Mouse (Mus musculus) ES-Bruce4 (cell line): ENCODE measurements at regions not wholly inside any gene's neighbourhood (a gene's known extent, or its start where the extent isn't known, plus 50 kb on each side); places are given as distances from the start of the nearest gene placed in this dataset.

Source experiments
- H3K27ac ChIP-seq: 2 replicates; pipeline ENCODE4 v1.5.1; 2012; ENCODE audit warnings: low read length, inconsistent platforms; ENCODE audit not compliant: insufficient read depth
- H3K27me3 ChIP-seq: 2 replicates; pipeline ENCODE4 v1.6.1; 2012; ENCODE audit warnings: mild to moderate bottlenecking, low read length, inconsistent platforms; ENCODE audit not compliant: control insufficient read depth, poor library complexity, insufficient read depth, severe bottlenecking
- H3K36me3 ChIP-seq: 2 replicates; pipeline ENCODE4 v1.6.1; 2012; ENCODE audit warnings: inconsistent platforms, mild to moderate bottlenecking, low read length, moderate library complexity; ENCODE audit not compliant: control insufficient read depth, poor library complexity, insufficient read depth, severe bottlenecking
- H3K4me1 ChIP-seq: one replicate; pipeline ENCODE4 v1.8.1; 2011; ENCODE audit warnings: low read length; ENCODE audit not compliant: control insufficient read depth, insufficient read depth
- H3K4me3 ChIP-seq: 2 replicates; pipeline ENCODE4 v1.5.1; 2011; ENCODE audit warnings: low read depth, mild to moderate bottlenecking, low read length
- H3K9ac ChIP-seq: 2 replicates; pipeline ENCODE4 v1.6.1; 2012; ENCODE audit warnings: low read depth, mild to moderate bottlenecking, inconsistent platforms; ENCODE audit not compliant: poor library complexity, severe bottlenecking
- H3K9me3 ChIP-seq: replicated peaks from 2 replicates; pipeline ENCODE4 v1.6.1; 2012; ENCODE audit warnings: mild to moderate bottlenecking, low read length, inconsistent platforms; ENCODE audit not compliant: control insufficient read depth, poor library complexity, insufficient read depth, severe bottlenecking
- CTCF ChIP-seq: IDR thresholded peaks from one replicate; pipeline ENCODE4 v1.8.1; 2011; ENCODE audit warnings: low read depth, low read length
- EP300 ChIP-seq: IDR thresholded peaks from 2 replicates; pipeline ENCODE4 v1.6.1; 2011; ENCODE audit warnings: low read depth, low read length; ENCODE audit not compliant: insufficient read depth
- POLR2A ChIP-seq: IDR thresholded peaks from one replicate; pipeline ENCODE4 v1.8.1; 2011; ENCODE audit warnings: low read length; ENCODE audit not compliant: insufficient read depth

- no peak overlapping the region for H3K9ac ChIP-seq
- TF ChIP-seq CTCF (no peak), POLR2A (no peak), EP300 (no peak)
- H3K27me3 ChIP-seq, result no peaks in the 10 kb centered on the region
- no peaks in the 10 kb centered on the region for H3K9me3 ChIP-seq
- no peak overlapping the region for H3K27ac ChIP-seq
- no peaks in the 10 kb centered on the region for H3K4me1 ChIP-seq
- H3K36me3 ChIP-seq, result no peaks in the 10 kb centered on the region
- H3K4me3 ChIP-seq, result no peak overlapping the region
Measured at GRCm38 (mm10) chr13:107367639-107368038, 345.7 kb upstream of the Kif2a start.

GRCm38 (mm10) chr13:107365766-107366165, 343.8 kb upstream of the Kif2a start:
- Histone ChIP-seq H3K9ac (no peak overlapping the region), H3K4me3 (no peak overlapping the region), H3K4me1 (no peaks in the 10 kb centered on the region), H3K27ac (no peak overlapping the region), H3K27me3 (no peaks in the 10 kb centered on the region), H3K9me3 (no peaks in the 10 kb centered on the region), H3K36me3 (no peaks in the 10 kb centered on the region)
- TF ChIP-seq CTCF, result no peak
- TF ChIP-seq EP300, result no peak

- TF ChIP-seq CTCF (no peak), POLR2A (no peak)
- H3K9me3 ChIP-seq, result no peaks in the 10 kb centered on the region
- no peak overlapping the region for H3K9ac ChIP-seq
- H3K4me1 ChIP-seq, result no peaks in the 10 kb centered on the region
- no peak overlapping the region for H3K27ac ChIP-seq
- no peaks in the 10 kb centered on the region for H3K27me3 ChIP-seq
- H3K4me3 ChIP-seq, result no peak overlapping the region
- no peaks in the 10 kb centered on the region for H3K36me3 ChIP-seq
Measured at GRCm38 (mm10) chr13:107365241-107365640, 343.3 kb upstream of the Kif2a start.

- no peak overlapping the region for H3K27ac ChIP-seq
- H3K4me3 ChIP-seq, result no peak overlapping the region
- H3K36me3 ChIP-seq, result no peaks in the 10 kb centered on the region
- H3K27me3 ChIP-seq, result no peaks in the 10 kb centered on the region
- H3K4me1 ChIP-seq, result no peaks in the 10 kb centered on the region
- H3K9me3 ChIP-seq, result no peaks in the 10 kb centered on the region
- TF ChIP-seq POLR2A, result no peak
- no peak for TF ChIP-seq EP300
- H3K9ac ChIP-seq, result no peak overlapping the region
Measured at GRCm38 (mm10) chr13:107362806-107363687, 341.1 kb upstream of the Kif2a start.

GRCm38 (mm10) chr13:107340802-107341364, 319.0 kb upstream of the Kif2a start:
- H3K9me3 ChIP-seq, result no peaks in the 10 kb centered on the region
- TF ChIP-seq CTCF (no peak), EP300 (no peak), POLR2A (no peak)
- H3K27ac ChIP-seq, result no peak overlapping the region

GRCm38 (mm10) chr13:107338111-107338510, 316.2 kb upstream of the Kif2a start:
- Histone ChIP-seq H3K27ac (no peak overlapping the region), H3K4me1 (no peaks in the 10 kb centered on the region), H3K4me3 (no peak overlapping the region), H3K36me3 (no peaks in the 10 kb centered on the region), H3K9ac (no peak overlapping the region), H3K9me3 (no peaks in the 10 kb centered on the region), H3K27me3 (no peaks in the 10 kb centered on the region)
- TF ChIP-seq CTCF (no peak), POLR2A (no peak), EP300 (no peak)

More at GRCm38 (mm10) chr13:107340802-107341364, 319.0 kb upstream of the Kif2a start:
- Histone ChIP-seq H3K4me3 (no peak overlapping the region), H3K4me1 (no peaks in the 10 kb centered on the region), H3K27me3 (no peaks in the 10 kb centered on the region), H3K9ac (no peak overlapping the region), H3K36me3 (no peaks in the 10 kb centered on the region)
